Mouse (Mus musculus): ENCODE measurements around the gene Cd8a.

DNA sequence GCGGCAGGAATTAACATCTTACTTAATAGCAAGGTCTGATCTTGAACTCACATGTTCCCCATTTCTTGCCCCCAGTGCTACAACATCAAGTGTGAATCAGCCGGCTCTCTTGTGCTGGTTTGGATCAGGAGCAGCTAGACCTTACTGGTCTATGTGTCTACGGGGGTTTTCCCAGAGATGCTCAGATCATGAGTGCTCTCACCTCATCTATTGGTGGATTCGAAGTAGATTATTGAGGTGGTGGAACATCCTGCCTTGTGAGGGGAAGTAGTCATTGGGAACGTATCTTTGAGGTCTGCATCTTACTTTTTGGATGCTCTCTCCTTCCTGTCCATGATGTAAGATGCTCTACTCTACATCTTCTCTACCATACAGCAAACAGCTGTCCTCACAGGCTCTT lies 8.4 kb downstream of the Cd8a start:
- no peak for TF ChIP-seq CTCF (IDR thresholded peaks at IDR 0.05; ENCODE audit: borderline replicate concordance, extremely low read depth, insufficient read depth, insufficient read length)
- TF ChIP-seq POLR2A (IDR thresholded peaks at IDR 0.05; ENCODE audit: borderline replicate concordance, extremely low read depth, insufficient read depth, insufficient read length, poor library complexity, severe bottlenecking), result no peak

Data from brain, embryonic 14.5 days (tissue).